Mouse (Mus musculus) heart, adult 2 months (tissue): ENCODE measurements around the gene Stac2.

Experiments
- CTCF ChIP-seq: fragments of 200-600 bp; IDR thresholded peaks from 2 replicates; pipeline ENCODE4 v1.8.1; 2022; ENCODE audit warnings: antibody characterized with exemption, mild to moderate bottlenecking, moderate library complexity
- EP300 ChIP-seq: fragments of 200-500 bp; IDR thresholded peaks from 2 replicates; pipeline ENCODE4 v1.6.1; 2011; ENCODE audit warnings: low read depth, low read length, control low read depth; ENCODE audit not compliant: insufficient read depth

GRCm38 (mm10) chr11:98021118-98021517 lies 32.1 kb downstream of the Stac2 start:
- TF ChIP-seq EP300 (no peak), CTCF (no peak)
